Mouse (Mus musculus) v-Abl transformed pro-B cells (cell line): Measurements from ENCODE around the gene Rilpl1.
"Not testable (repeated sequence)": the region's sequence is repeated elsewhere in the genome, so short reads cannot be mapped to it uniquely, and the experiment has no call there.

Experiments used
- in situ Hi-C, 2 experiments: fragments of 400-800 bp; cut with MboI; formaldehyde crosslinking; loops; one replicate each; pipeline ENCODE4 v1.15.1; 2025; ENCODE audit not compliant: unreplicated experiment in 2 of 2

Rilpl1 gene

DNA sequence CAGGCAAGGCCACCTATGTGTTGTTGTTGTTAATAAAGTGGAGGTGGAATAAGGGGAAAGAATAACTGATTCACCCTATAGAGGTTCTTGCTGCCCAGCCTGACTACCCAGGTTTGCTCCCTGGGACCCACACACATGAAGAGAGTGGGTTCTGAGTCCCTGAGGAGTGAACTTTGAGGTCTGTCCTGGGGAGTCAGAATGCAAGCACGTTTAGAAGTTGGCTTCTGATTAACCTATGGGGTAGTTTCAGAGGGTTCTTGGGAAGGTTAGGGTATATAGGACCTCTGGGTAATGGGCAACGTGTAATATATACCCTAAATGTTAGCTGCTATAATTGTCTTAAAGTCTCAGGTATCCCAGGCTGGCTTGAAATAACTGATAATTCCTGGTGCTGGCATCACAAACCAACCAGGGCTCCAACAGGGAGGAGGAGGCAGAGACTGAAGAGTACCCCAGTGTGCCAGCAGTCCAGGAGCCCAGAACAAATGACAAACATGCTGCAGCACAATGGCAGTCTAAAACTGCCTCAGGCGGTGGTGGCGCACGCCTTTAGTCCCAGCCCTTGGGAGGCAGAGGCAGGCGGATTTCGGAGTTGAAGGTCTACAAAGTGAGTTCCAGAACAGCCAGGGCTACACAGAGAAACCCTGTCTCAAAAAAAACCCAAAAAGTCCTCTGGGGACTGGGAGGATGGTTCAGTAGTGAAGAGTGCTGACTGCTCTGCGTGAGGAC is 68.7 kb downstream of the Rilpl1 start:
- in situ Hi-C loops: no loop called here

DNA sequence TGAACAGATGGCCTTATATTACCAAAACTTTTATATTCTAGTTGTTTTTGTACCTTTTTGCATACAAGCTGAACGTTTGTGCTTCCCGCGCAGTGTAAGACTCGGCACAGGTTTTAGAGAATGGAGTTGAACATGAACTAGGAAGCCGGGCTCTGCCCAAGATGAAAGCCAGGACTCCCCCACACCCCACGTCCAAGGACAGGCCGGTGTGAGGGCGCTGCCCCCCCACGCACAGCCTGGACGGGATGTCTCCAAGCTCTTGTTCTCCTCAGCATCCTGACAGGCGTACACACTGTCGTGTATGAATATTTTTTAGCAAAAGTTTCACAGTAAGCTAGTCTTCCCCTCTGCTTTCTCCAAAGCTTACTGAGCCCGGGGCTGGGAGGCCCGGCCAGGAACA is 70.3 kb downstream of the Rilpl1 start:
- in situ Hi-C loops: not testable (repeated sequence)

DNA sequence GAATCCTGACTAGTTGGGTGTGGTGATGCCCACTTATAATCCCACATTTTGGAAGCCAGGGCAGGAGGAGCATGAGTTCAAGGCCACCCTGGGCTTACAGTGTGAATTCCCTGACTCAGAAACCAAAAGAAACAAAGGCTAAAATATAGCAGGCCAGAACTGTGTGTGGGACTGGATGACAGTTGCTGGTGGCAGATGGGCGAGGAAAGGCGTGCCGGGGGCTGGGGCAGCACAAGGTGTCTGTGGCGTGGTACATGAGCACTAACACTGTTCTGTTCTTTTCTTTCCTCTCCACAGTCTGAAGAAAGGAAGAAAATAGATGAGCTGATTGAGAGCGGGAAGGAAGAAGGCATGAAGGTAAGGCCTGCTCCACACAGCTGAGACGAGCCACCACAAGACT is 74.4 kb downstream of the Rilpl1 start:
- in situ Hi-C loops: no loop called here

GRCm38 (mm10) chr5:124454082-124454419 is 77.1 kb downstream of the Rilpl1 start:
- in situ Hi-C loops: no loop called here

GRCm38 (mm10) chr5:124453339-124454081 is 77.7 kb downstream of the Rilpl1 start:
- in situ Hi-C loops: no loop called here

- in situ Hi-C loops: no loop called here
Observed at GRCm38 (mm10) chr5:124452494-124453228, 78.5 kb downstream of the Rilpl1 start.

DNA sequence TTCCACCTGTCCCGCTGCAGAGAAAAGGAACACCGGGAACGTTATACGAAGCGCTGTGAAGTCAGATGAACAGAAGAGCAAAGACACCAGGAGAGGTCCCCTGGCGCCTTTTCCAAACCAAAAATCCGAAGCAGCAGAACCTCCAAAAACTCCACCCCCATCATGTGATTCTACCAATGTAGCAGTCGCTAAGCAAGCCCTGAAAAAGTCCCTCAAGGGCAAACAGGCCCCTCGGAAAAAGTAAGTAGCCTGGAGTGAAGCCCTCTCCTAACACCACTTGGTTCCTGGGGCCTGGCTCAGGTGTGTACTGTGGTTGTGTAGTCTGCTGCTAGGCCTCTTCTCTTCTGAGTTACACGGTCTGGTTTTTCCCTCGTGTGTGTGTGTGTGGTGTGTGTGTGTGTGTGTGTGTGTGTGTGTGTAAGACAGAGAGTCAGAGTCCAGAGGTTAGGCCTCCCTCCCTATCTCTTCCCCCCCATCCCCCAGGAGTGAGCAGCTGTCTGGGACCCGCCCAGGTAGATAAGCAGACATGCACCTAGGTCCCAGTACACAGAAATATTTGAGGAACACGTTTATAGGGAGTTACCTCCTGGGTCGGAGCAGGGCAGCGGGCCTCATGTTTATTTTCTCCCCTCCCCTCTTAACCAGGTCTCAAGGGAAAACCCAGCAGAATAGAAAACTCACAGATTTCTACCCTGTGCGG is 80.4 kb downstream of the Rilpl1 start:
- in situ Hi-C loops: no loop called here

DNA sequence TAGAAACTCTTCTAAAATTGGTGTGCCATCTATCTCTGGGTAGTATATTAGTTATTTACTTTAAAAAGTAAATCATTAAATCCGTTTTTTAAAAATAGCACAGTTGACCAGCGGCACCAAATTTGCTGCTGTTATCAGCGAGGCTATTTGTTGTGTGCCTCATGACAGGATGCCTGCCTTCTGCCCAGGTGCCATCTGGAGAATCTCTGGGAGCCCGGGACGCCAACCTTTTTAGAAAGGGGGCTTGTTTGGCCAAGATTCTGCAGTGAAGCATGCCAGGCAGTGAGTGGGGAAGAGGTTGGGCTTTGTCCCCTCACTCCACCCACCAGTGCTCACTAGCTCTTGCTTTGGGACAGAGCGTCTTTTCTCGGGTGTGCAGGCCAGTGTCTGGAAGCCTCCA is 81.1 kb downstream of the Rilpl1 start:
- in situ Hi-C loops: no loop called here

DNA sequence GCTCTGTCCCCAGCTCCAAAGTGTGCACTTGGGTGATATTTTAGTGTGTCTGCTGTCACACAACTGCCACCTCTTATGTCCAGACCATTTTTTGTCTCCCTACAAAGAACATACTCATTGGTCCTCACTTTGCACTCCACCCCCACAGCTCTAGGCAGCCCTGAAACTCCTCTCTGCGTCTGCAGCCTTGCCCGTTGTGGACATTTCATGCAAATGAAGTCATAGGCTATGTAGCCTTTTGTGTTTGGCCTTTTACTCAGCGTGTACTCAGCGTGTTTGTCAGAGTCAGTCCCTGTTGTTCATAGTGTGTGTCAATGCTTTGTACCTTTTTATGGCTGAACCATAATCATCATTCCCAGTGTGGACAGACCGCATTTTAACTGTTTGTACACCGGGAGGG is 81.7 kb downstream of the Rilpl1 start:
- in situ Hi-C loops: loop anchor here in 1 of 2 experiments (25.0 kb wide), 1 partner anchor 913 kb away; no protein-coding TSS in a partner anchor

- in situ Hi-C loops: loop anchor here in 1 of 2 experiments (25.0 kb wide), 1 partner anchor 916 kb away; no protein-coding TSS in a partner anchor
Observed at GRCm38 (mm10) chr5:124446301-124446881, 84.8 kb downstream of the Rilpl1 start.

- in situ Hi-C loops: loop anchor here in 1 of 2 experiments (25.0 kb wide), 1 partner anchor 917 kb away; no protein-coding TSS in a partner anchor
Observed at GRCm38 (mm10) chr5:124445621-124446293, 85.4 kb downstream of the Rilpl1 start.

GRCm38 (mm10) chr5:124444661-124445561 is 86.3 kb downstream of the Rilpl1 start:
- in situ Hi-C loops: loop anchor here (5.0 to 25.0 kb wide), 2 partner anchors 32 to 917 kb away; partner anchors contain the start of gene Rilpl2 (in 1 of the 2)

GRCm38 (mm10) chr5:124444208-124444607 is 87.0 kb downstream of the Rilpl1 start:
- in situ Hi-C loops: loop anchor here (5.0 to 25.0 kb wide), 2 partner anchors 33 to 918 kb away; partner anchors contain the start of gene Rilpl2 (in 1 of the 2)
